Mouse (Mus musculus): Measurements from ENCODE around the gene Btbd16. TPM values are rescaled to one million over a fixed set of nuclear protein-coding genes. Genes with fewer than 3 reads are reported as not detected.

The Btbd16 gene
- total and polyA plus RNA-seq, 2 experiments: 0.06 TPM; not detected in 1

GRCm38 (mm10) chr7:130799418-130799817 lies 25.5 kb downstream of the Btbd16 start:
- no peak for DNase-seq (ENCODE audit: extremely low read depth, low read depth, low spot score)
- H3K27ac ChIP-seq (replicated peaks; ENCODE audit: insufficient read depth, low read depth, low read length): no peak overlapping the region
- 33% methylated on average over 10 of the region's 10 CpGs for WGBS
- no peaks in the 10 kb centered on the region; the same call in 1 of the 2 replicates for H3K4me1 ChIP-seq (ENCODE audit: control insufficient read depth, insufficient read depth, low read length)
- no peaks in the 10 kb centered on the region for H3K79me2 ChIP-seq (ENCODE audit: control insufficient read depth, insufficient read depth, low read length)
- TF ChIP-seq POLR2A (IDR thresholded peaks at IDR 0.05; ENCODE audit: extremely low read depth, insufficient read depth, low read length): no peak
- no peak for TF ChIP-seq CTCF (IDR thresholded peaks at IDR 0.05; ENCODE audit: low read depth, low read length)
- H3K4me3 ChIP-seq (ENCODE audit: insufficient read depth, low read depth, low read length): no peak overlapping the region
- peaks cover 3% of the 10 kb centered on the region; the same call in 1 of the 2 replicates for H3K27me3 ChIP-seq (ENCODE audit: control insufficient read depth, insufficient read depth, low read length)
- H3K9ac ChIP-seq (ENCODE audit: low read depth, low read length): no peak overlapping the region
- no peaks in the 10 kb centered on the region for H3K36me3 ChIP-seq (ENCODE audit: control insufficient read depth, insufficient read depth, low read length)

GRCm38 (mm10) chr7:130800681-130801080 lies 26.8 kb downstream of the Btbd16 start:
- no peak overlapping the region for H3K9ac ChIP-seq (ENCODE audit: low read depth, low read length)
- no peaks in the 10 kb centered on the region for H3K79me2 ChIP-seq (ENCODE audit: control insufficient read depth, insufficient read depth, low read length)
- no peaks in the 10 kb centered on the region; the same call in 1 of the 2 replicates for H3K4me1 ChIP-seq (ENCODE audit: control insufficient read depth, insufficient read depth, low read length)
- no peak overlapping the region for H3K27ac ChIP-seq (replicated peaks; ENCODE audit: insufficient read depth, low read depth, low read length)
- no peak for DNase-seq (ENCODE audit: extremely low read depth, low read depth, low spot score)
- no peak for TF ChIP-seq POLR2A (IDR thresholded peaks at IDR 0.05; ENCODE audit: extremely low read depth, insufficient read depth, low read length)
- TF ChIP-seq CTCF (IDR thresholded peaks at IDR 0.05; ENCODE audit: low read depth, low read length): no peak
- H3K27me3 ChIP-seq (ENCODE audit: control insufficient read depth, insufficient read depth, low read length): peaks cover 5% of the 10 kb centered on the region; the same call in 1 of the 2 replicates
- 37% methylated on average over 4 of the region's 4 CpGs for WGBS
- H3K4me3 ChIP-seq (ENCODE audit: insufficient read depth, low read depth, low read length): no peak overlapping the region
- H3K36me3 ChIP-seq (ENCODE audit: control insufficient read depth, insufficient read depth, low read length): no peaks in the 10 kb centered on the region

GRCm38 (mm10) chr7:130801811-130802210 lies 27.9 kb downstream of the Btbd16 start:
- DNase-seq (ENCODE audit: extremely low read depth, low read depth, low spot score): no peak
- Histone ChIP-seq H3K4me1 (ENCODE audit: control insufficient read depth, insufficient read depth, low read length) (no peaks in the 10 kb centered on the region; the same call in 1 of the 2 replicates), H3K4me3 (ENCODE audit: insufficient read depth, low read depth, low read length) (no peak overlapping the region), H3K9ac (ENCODE audit: low read depth, low read length) (no peak overlapping the region), H3K36me3 (ENCODE audit: control insufficient read depth, insufficient read depth, low read length) (no peaks in the 10 kb centered on the region), H3K79me2 (ENCODE audit: control insufficient read depth, insufficient read depth, low read length) (no peaks in the 10 kb centered on the region), H3K27ac (replicated peaks; ENCODE audit: insufficient read depth, low read depth, low read length) (no peak overlapping the region), H3K27me3 (ENCODE audit: control insufficient read depth, insufficient read depth, low read length) (peaks cover 5% of the 10 kb centered on the region; the same call in 1 of the 2 replicates)
- 54% methylated on average over 4 of the region's 4 CpGs for WGBS
- TF ChIP-seq POLR2A (IDR thresholded peaks at IDR 0.05; ENCODE audit: extremely low read depth, insufficient read depth, low read length): no peak
- TF ChIP-seq CTCF (IDR thresholded peaks at IDR 0.05; ENCODE audit: low read depth, low read length): no peak

DNA sequence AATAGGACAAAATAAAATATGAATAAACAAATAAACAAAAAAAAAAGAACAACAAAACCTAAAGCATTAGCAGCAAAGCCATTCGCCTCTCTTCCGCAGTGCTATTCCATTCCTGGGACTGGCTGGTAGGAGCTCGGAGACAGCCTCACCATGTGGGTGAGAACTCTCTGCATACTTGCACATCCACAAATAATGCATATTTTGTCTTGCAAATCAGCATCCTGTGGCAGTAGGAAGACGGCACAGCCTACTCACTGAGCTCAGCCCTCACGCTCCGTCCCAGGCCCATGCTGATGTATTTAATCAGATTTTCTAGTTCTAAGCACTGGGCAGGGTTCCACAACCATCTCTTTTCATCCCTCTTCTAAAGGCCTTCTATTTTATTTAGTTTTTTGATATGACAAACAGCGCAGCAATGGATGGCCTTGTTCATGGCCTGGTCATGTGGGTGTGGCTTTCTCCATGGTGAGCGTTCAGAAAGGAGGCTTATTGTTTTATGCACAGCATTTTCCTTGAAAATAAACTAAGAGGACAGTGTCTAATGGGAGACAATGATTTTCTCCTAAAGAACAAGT lies 29.5 kb downstream of the Btbd16 start:
- no peak overlapping the region for H3K27ac ChIP-seq (replicated peaks; ENCODE audit: insufficient read depth, low read depth, low read length)
- no peaks in the 10 kb centered on the region for H3K79me2 ChIP-seq (ENCODE audit: control insufficient read depth, insufficient read depth, low read length)
- H3K36me3 ChIP-seq (ENCODE audit: control insufficient read depth, insufficient read depth, low read length): no peaks in the 10 kb centered on the region
- WGBS: 94% methylated on average over 8 of the region's 8 CpGs
- TF ChIP-seq POLR2A (IDR thresholded peaks at IDR 0.05; ENCODE audit: extremely low read depth, insufficient read depth, low read length) (no peak), CTCF (IDR thresholded peaks at IDR 0.05; ENCODE audit: low read depth, low read length) (no peak)
- no peaks in the 10 kb centered on the region; the same call in 1 of the 2 replicates for H3K4me1 ChIP-seq (ENCODE audit: control insufficient read depth, insufficient read depth, low read length)
- no peak overlapping the region for H3K9ac ChIP-seq (ENCODE audit: low read depth, low read length)
- DNase-seq (ENCODE audit: extremely low read depth, low read depth, low spot score): no peak
- 0 out of 2 replicates have a peak, but pooled peaks cover 2% of the 10 kb centered on the region for H3K27me3 ChIP-seq (ENCODE audit: control insufficient read depth, insufficient read depth, low read length)
- H3K4me3 ChIP-seq (ENCODE audit: insufficient read depth, low read depth, low read length): no peak overlapping the region

DNA sequence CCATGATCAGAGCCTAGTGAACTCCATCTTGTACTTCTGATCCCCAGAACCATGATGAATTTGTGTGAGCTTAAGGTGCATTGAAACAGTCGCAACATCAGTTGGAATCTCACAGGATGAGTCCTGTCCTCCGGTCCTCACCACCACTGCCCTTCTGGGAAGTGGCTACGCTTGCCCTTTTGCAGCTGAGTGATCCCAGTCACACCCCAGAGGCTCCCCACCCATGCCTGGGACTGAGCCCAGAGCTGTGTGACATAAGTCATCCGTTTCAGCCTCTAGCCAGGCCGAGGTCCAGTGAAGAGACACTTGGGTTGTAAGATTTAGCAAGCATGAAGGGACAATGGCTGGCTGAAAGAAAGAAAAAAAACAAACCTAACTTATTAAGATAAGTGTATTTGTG lies 31.1 kb downstream of the Btbd16 start:
- WGBS: 83% methylated on average over 5 of the region's 5 CpGs
- Histone ChIP-seq H3K9ac (ENCODE audit: low read depth, low read length) (no peak overlapping the region), H3K27me3 (ENCODE audit: control insufficient read depth, insufficient read depth, low read length) (0 out of 2 replicates have a peak, but pooled peaks cover 2% of the 10 kb centered on the region), H3K4me3 (ENCODE audit: insufficient read depth, low read depth, low read length) (no peak overlapping the region), H3K4me1 (ENCODE audit: control insufficient read depth, insufficient read depth, low read length) (no peaks in the 10 kb centered on the region), H3K36me3 (ENCODE audit: control insufficient read depth, insufficient read depth, low read length) (no peaks in the 10 kb centered on the region), H3K79me2 (ENCODE audit: control insufficient read depth, insufficient read depth, low read length) (no peaks in the 10 kb centered on the region), H3K27ac (replicated peaks; ENCODE audit: insufficient read depth, low read depth, low read length) (no peak overlapping the region)
- no peak for DNase-seq (ENCODE audit: extremely low read depth, low read depth, low spot score)
- TF ChIP-seq CTCF (IDR thresholded peaks at IDR 0.05; ENCODE audit: low read depth, low read length): no peak
- TF ChIP-seq POLR2A (IDR thresholded peaks at IDR 0.05; ENCODE audit: extremely low read depth, insufficient read depth, low read length): no peak

DNA sequence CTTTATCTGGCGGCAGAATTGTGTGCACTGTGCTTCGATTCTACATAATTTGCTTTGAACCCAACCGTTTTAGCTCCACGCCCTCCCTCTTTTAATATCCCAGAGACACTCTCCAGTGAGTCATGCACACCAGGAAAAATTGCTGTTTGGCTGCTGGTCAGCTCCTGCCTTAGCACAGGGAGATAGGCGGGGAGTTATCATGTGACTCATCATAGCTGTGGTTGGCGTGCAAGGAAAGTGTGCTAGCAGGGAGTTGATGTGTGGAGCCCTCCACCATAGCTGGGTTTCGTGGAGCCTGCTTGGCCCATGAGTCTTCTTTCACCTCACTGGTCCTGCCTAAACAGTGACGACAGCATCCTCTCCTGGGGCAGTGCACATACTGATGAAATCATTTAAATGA lies 33.9 kb downstream of the Btbd16 start:
- H3K4me3 ChIP-seq (ENCODE audit: insufficient read depth, low read depth, low read length): no peak overlapping the region
- TF ChIP-seq CTCF (IDR thresholded peaks at IDR 0.05; ENCODE audit: low read depth, low read length): no peak
- no peaks in the 10 kb centered on the region for H3K4me1 ChIP-seq (ENCODE audit: control insufficient read depth, insufficient read depth, low read length)
- 0 out of 2 replicates have a peak, but pooled peaks cover 2% of the 10 kb centered on the region for H3K27me3 ChIP-seq (ENCODE audit: control insufficient read depth, insufficient read depth, low read length)
- WGBS: 82% methylated on average over 8 of the region's 8 CpGs
- H3K79me2 ChIP-seq (ENCODE audit: control insufficient read depth, insufficient read depth, low read length): no peaks in the 10 kb centered on the region
- no peak overlapping the region for H3K27ac ChIP-seq (replicated peaks; ENCODE audit: insufficient read depth, low read depth, low read length)
- H3K9ac ChIP-seq (ENCODE audit: low read depth, low read length): no peak overlapping the region
- no peak for DNase-seq (ENCODE audit: extremely low read depth, low read depth, low spot score)
- no peaks in the 10 kb centered on the region for H3K36me3 ChIP-seq (ENCODE audit: control insufficient read depth, insufficient read depth, low read length)

Measured in liver, adult 2 months (tissue).